Mouse (Mus musculus): ENCODE data around the gene 1700092M07Rik.

DNA sequence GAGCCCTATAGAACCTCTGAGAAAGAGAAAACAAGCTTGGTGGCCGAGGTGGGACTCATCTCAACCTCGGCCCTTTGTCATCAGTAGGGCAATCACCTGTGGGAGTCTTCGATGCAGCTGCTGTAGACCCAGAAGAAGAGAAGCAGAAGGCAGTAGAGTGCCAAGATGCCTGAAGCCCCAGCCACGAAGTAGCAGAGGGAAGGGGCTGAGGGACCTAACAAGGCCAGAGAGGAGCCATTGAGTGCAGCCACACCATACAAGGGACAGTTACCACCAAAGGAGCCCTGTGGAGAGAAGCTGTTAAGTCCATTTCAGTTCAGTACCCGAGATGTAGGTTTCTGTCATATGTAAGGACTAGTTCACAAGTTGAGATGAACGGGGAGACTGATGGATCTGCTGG, 32.9 kb downstream of the 1700092M07Rik start:
- TF ChIP-seq CTCF (IDR thresholded peaks at IDR 0.05; ENCODE audit: control insufficient read depth, insufficient read depth, insufficient read length) (no peak), MAX (IDR thresholded peaks at IDR 0.05) (no peak), USF1 (IDR thresholded peaks at IDR 0.05; ENCODE audit: low read depth) (no peak)

Measured in C2C12 (cell line).